Mouse (Mus musculus) megakaryocyte-erythroid progenitor cell, adult 5 weeks (primary cell): Measurements from ENCODE around the gene Perm1. TPM values are rescaled to one million over a fixed set of nuclear protein-coding genes. Genes with fewer than 3 reads are reported as not detected.

Experiments used
- polyA plus RNA-seq: library from polyadenylated mRNA; stranded (reverse); fragments of >175 nt; gene quantifications from 2 replicates; pipeline ENCODE4 v1.2.3, GENCODE M21; 2012

The Perm1 gene
- polyA plus RNA-seq = 0.04 and 0.05 TPM in 2 replicates

GRCm38 (mm10) chr4:156215649-156216048 is at the start of gene Perm1:
Gene Perm1 (plus strand): TSS chr4:156215868.

DNA sequence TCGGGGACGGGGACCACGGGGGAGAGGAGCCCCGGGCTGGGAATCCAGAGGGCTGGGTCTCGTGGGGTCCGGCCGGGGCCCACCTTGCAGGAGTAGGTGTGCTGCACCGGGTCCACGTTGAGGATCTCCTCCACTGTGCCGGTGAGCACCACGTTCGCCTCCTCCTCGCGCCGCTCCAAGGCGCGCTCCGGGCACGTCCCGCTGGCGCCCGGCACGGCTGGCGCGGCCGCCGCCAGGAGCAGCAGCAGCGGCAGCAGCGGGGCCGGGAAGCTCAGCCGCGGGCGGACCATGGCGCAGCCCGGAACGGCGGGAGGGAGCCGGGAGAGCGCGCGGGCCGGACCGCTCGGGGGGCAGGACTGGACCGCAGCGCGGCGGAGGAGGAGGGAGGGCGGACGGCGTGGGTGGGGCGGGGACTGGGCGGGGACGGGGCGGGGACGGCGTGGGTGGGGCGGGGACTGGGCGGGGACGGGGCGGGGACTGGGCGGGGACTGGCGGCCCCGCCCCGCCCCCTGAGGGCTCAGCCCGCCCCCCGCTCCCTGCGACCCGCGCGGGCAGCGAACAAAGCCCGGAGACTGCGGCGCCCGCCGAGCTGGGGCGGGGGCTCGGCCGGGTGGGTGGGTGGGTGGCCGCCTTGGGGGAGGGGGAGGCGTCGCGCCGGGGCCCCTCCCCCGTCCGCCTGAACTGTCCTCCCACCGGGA is 18.4 kb upstream of the Perm1 start, which contains the start of gene Agrn:
Agrn (minus strand) TSS at position 358 of the 698 bp plus-strand sequence.

GRCm38 (mm10) chr4:156200623-156201475 is 14.8 kb upstream of the Perm1 start, which contains the start of gene Isg15:
Gene Isg15 (minus strand): TSS chr4:156200818.

DNA sequence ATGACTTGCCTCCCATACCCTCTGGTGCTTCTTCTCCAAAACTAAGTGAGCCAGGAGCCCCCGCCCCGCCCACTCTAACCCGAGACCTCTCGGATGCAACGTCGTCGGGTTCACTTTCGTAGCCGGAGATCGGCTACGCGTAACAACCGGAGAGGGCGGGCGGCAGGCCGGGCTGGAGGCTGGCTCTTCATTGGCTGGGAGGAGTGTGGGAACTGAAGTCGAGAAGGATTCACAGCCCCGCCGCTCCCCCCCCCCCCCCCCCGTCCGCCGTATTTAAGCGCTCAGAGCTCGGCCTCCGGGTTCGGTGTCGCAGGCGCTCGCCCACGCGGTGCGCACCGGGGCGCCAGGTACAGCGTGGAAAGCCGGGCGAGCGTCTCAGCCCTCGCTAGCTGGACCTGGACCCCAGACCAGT is 12.7 kb upstream of the Perm1 start, which contains the start of gene AW011738:
AW011738 (plus strand) TSS at position 304 of the 412 bp plus-strand sequence.

DNA sequence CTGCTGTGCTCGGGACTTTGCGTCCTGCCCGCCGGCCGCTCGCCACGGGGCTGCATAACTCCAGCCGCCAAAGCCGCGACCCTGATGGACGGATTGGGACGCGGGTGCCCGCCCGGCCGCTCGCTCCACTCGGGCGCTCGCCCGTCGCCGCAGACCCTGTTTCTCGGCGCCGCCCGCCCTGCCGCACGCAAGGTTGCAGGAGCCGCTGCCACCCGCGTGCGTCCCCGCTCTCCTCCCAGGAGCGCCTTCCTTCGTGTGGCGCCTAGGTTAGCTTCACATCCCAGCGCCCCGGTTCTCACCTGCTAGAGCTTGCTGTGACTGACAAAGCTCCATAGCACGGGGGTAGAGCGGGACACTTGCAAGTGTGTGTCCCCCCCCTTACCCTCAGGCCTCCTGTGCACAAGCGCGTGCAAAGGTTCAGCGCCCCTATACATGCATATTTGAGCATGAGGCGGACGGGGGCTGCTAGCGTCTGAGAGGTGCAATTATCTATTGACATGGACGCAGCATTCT is 19.1 kb downstream of the Perm1 start, which contains the start of gene Plekhn1:
Plekhn1 (minus strand) TSS at position 157 of the 513 bp plus-strand sequence.

DNA sequence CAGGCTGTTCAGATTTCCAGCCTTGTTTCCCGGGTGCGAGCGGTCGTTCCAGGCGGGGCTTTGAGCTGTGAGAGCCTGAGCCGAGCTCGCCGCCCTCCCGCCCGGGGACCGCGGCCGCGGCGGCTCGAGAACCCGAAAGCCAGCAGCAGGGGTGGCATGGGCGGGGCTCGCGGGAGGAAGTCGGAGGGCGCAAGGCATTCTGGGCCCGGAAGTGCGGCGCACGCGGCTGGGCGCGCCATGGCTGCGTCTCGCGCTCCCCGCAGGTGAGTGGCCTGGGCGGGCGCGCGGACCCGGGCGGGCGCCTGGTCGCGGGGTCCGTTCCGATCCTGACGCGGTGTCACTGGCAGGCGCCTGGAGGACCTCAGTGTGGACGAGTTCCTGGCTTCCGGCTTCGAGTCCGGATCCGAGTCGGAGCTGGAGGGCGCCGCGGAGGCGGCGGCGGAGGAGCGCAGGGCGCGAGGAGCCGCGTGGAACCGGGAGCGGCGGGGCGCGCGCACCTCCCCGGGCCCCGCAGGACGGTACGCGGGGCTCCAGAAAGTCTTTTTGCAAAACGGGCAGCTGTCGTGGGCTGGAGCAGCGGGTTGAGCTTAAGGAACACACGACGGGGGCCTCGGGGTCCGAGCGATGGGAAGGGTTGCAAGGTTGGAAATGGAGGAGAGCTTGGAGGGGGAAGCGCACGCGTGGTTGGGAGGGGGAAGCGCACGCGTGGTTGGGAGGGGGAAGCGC is 20.3 kb downstream of the Perm1 start, which contains the start of gene Noc2l:
Noc2l (plus strand) TSS at position 203 of the 726 bp plus-strand sequence.

DNA sequence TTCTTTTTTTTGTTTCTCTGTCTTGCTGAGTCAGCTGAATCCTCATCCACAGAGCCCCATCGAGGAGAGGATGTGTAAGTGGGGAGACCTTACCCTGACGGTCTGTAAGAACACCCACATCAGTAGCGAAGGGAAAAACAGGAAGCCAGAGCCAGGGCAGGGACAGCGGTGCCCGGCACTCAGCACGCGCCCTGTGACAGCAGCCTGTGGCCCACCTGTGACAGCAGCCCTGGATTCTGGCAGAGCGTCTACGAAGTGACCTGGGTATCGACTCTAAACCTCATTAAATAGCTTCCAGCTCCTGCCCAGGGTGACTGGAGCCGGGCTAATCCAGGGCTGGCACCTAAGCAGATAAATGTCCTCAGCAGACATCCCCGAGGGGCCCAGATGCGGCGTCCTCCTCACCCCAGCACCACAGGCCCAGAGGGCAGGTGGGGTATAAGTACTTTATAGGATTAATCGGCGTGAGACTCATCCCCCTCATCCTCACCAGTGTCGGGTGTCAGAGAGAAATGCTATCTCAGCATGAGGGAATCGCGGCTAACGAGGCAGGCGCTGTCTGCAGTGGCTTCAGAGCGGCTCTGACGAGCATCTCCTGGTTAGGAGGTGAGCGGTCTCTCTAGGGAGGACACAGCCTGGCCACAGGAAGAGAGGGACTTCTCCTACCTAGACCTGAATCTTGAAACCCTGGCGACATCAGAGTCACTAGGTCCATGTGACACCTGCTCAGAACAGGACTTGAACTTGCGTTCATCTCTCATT is 39.6 kb downstream of the Perm1 start, which contains the start of gene Samd11:
Samd11 (minus strand) TSS at position 580 of the 762 bp plus-strand sequence.

Other genes with a start within 250 kb of the Perm1 start
- gene B3galt6, start 223.2 kb upstream of the Perm1 start, polyA plus RNA-seq = 4.0 and 5.1 TPM in 2 replicates
- gene Sdf4, start 223.0 kb upstream of the Perm1 start, polyA plus RNA-seq = 50.9 and 58.4 TPM in 2 replicates
- gene Tnfrsf4, start 202.0 kb upstream of the Perm1 start, polyA plus RNA-seq = 0.81 and 2.3 TPM in 2 replicates
- 4.2 and 7.2 TPM in 2 replicates for gene Tnfrsf18, start 189.7 kb upstream of the Perm1 start, polyA plus RNA-seq
- not detected in 2 replicates for gene Ttll10, start 156.5 kb upstream of the Perm1 start, polyA plus RNA-seq
- 9.0 and 10.3 TPM in 2 replicates for gene 9430015G10Rik, start 105.9 kb upstream of the Perm1 start, polyA plus RNA-seq
- 0.26 and 0.55 TPM in 2 replicates for gene Rnf223, start 85.4 kb upstream of the Perm1 start, polyA plus RNA-seq
- gene Agrn, start 18.4 kb upstream of the Perm1 start, polyA plus RNA-seq = 7.6 and 9.0 TPM in 2 replicates
- gene Isg15, start 15.1 kb upstream of the Perm1 start, polyA plus RNA-seq = 10.6 and 10.7 TPM in 2 replicates
- 2.0 and 2.5 TPM in 2 replicates for gene AW011738, start 12.6 kb upstream of the Perm1 start, polyA plus RNA-seq
- 32.6 and 41.5 TPM in 2 replicates for gene Plekhn1, start 19.0 kb downstream of the Perm1 start, polyA plus RNA-seq
- gene Noc2l, start 20.1 kb downstream of the Perm1 start, polyA plus RNA-seq = 85.4 and 133 TPM in 2 replicates
- gene Samd11, start 39.8 kb downstream of the Perm1 start, polyA plus RNA-seq = 0.85 and 1.1 TPM in 2 replicates
- gene Vmn2r-ps159, start 115.2 kb downstream of the Perm1 start, polyA plus RNA-seq = not detected in 2 replicates